Mouse (Mus musculus): ENCODE data around the gene Gm813. TPM values are rescaled to one million over a fixed set of nuclear protein-coding genes. Genes with fewer than 3 reads are reported as not detected.
A peak's percentile ranks its signal among the peaks of the same experiment; 100 is the strongest.
"Not testable (repeated sequence)": the region's sequence is repeated elsewhere in the genome, so short reads cannot be mapped to it uniquely, and the experiment has no call there.

Gm813 gene
- not detected for total RNA-seq (2022)

DNA sequence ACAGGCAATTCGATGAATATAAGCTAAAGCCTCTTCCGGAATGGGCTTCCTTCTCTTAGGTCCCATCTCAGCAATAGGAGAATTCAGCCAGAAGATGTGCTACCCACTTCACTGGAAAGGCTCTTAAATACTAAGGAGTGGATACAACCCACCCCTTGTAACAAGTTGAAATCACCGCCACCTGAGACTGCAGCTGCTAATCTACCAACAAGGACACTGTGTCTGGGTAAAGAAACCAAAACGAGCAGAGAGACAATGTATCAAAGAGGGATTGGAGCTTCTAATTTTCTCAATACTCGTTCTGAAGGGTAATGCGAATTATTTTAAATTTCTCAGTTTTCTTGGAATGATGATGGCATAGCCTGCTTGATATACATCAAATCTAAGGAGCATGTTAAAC, at the start of gene Gm813:
TSS of gene Gm813 (minus strand) at position 101 of the 400 bp plus-strand sequence.
- no peak for DNase-seq (ENCODE audit: low spot score in 2 of 2)

DNA sequence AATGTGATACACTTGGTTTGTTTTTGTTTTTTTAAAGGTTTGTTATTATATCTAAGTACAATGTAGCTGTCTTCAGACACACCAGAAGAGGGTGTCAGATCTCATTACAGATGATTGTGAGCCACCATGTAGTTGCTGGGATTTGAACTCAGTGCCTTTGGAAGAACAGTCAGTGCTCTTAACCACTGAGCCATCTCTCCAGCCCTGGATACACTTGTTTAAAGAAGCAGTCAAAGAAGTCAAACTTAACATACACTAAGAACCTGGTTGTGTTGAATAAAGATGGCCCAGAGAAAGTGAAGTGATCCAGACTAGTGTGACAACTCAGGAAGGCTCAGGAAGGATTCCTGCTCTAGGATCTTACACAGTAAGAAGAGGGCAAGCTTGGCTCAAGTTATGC, 48.4 kb upstream of the Gm813 start:
- not testable (repeated sequence) for DNase-seq (ENCODE audit: low spot score in 2 of 2)

DNA sequence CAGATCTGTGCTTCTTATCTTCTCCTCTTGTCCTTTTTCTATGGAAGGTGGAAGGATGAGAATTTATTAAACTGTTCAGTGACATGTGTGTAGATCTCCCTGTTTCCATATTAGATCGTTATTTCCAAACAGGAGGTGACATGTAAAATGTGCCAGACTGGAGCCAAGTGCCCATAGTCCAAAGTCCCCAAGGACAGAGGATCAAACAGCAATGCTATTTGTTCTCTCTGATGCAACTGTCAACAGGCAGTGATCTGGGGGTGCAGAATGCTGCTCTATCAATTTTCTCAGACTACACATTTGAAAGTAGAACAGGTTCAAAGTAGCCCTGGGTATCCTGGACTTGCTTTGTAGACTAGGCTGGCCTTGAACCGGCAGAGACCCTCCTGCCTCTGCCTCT, 47.0 kb upstream of the Gm813 start:
- DNase-seq (ENCODE audit: low spot score in 2 of 2), result no peak

DNA sequence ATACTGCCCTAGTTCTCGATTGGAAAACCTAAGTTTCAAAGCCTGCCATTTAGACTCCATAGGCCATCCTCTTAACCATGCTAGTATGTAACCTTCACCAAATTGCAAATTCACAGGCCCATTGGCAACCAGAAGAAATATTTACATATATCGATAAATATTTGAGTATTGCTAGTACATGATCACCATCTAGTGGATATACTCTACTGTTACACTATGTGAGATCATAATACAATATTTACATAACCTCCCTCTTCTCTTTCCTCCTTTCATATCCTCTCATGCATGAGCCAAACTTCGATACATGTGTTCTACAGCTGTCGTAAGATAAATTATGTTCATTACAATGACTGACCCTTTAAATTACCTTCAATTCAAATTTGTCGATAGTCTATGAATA, 46.2 kb upstream of the Gm813 start:
- no peak for DNase-seq (ENCODE audit: low spot score in 2 of 2)

DNA sequence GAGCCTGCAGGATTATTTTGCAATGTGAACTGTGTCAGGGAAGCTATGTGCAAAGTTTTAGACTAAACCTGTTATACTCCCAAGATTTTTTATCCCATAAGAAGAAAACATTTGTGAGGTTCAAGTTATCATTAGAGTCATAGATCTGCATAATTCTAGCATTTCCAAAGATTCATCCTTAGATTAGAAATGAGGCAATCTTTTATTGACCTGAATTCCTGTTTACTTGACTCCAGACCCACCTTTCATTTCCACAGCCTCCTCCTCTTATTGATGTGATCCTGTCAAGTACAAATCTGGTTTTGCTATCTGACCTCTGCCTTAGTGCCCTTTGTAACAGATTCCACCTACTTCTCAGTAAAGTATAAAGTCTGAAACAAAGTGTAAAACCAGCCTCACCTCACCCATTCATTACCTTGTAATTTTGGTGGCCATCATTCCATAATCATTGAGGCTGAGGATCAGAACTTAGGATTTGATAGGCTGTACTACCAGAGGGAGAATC, 45.6 kb upstream of the Gm813 start:
- no peak for DNase-seq (ENCODE audit: low spot score in 2 of 2)

DNA sequence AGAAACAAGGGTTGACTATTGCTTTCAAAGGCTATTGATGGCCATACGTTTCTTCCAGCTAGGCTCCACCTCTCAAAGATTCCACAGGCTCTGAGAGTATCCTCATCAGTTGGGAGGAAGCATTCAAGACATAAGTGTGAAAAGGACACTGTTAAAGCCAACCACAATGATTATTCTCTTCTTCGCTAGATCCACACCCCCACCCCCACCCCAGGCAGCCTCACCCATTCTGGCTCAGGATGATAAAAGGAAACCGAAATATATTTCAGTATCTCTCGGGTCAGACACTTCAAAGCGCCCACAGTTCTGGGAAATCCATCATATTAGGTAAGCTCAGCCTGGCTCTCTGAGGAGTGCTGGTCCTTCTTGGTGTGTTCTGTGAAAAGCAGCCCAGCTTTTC, 45.0 kb upstream of the Gm813 start:
- no peak for DNase-seq (ENCODE audit: low spot score in 2 of 2)

DNA sequence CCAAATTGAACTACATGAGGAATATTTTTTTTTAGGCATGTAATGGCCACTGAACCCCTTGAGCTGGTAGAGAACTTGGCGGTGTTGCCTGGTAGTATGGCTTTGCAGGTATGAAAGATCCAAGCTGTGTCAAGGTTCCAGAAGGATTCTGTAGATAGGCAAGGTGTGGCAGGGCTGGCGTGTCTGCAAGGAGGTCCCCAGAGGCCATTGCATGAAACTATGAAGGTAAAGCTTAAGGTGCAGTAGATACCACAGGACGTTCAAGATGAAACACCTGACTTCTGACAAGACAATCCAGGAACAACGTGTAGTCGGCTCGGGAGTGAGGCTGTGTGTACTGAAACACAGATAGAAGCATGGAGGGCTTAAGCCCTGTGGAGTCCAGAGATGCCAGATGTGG, 41.9 kb upstream of the Gm813 start:
- no peak for DNase-seq (ENCODE audit: low spot score in 2 of 2)

DNA sequence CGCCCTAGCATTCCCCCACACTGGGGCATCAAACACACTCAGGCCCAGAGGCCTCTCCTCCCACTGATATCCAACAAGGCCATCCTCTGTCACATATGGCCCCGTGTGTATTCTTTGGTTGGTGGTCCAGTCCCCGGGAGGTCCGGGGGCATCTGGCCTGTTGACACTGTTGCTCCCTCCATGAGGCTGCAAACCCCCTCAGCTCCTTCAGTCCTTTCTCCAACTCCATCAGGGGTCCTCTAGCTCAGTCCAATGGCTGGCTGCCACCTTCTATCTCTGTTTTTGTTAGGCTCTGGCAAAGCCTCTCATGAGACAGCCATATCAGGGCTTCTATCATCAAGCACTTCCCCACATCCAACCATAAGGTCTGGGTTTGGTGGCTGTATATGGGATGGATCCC, 39.7 kb upstream of the Gm813 start:
- no peak for DNase-seq (ENCODE audit: low spot score in 2 of 2)

DNA sequence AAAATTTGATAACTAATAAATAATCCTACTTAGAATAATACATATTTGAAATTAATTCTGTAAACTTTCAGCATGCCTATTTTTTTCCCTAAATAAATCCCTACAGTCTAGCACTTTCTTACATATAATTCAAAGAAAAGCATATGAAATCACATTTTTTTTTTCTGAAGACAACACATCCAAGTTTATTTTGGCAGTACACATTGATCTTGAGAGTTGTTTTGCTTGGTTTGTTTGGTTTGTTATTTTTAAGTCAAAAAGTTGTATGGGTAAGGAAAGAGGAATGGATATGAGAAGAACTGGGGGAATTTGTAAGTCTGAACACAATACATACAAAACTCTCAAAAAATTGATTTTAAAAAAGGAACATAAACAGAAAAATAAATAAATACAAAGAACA, 39.0 kb upstream of the Gm813 start:
- no peak for DNase-seq (ENCODE audit: low spot score in 2 of 2)

DNA sequence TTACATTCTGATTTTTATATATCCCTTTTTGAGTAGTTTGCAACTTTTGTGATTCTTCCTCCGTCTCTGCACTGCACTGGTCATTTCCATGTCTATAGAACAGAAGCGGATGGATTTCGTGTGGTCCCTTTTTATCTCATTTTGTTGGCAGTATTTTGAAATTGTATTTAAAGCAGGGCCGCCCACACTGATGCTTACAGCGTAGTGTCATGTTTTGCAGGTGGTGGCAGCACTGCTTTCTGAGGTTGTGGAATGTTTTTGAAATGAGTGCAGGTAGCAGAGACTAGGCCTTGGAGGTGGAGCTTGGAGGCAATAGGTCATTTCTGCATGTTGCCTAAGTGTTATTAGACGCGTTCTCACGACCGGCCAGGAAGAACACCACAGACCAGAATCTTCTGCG, 33.2 kb upstream of the Gm813 start:
- DNase-seq (ENCODE audit: low spot score in 2 of 2), result no peak

DNA sequence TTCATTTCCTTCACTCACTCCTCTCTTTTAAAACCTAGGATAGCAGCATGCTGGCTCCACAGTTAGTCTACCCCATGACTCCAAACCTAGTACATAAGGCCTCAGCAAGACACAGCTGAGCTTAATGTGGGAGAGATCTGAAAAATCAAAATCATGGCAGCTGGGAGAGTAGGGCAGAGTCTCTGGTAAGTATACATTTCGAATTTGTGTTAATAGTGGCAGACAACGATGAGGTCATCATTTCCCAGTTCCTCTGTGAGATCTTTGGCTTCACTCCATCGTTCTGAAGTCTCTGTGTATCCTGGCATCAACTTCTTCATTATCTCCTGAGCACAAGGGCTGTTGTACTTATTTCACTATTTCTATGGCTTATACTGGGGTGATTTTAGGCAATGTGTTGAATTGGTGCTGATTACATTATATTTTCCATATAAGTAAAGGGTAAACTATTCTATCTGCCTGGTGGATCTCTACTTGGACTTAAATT, 22.0 kb upstream of the Gm813 start, which contains the start of gene E330017A01Rik:
TSS of gene E330017A01Rik (minus strand) at position 51 of the 487 bp plus-strand sequence.
- no peak for DNase-seq (ENCODE audit: low spot score in 2 of 2)

DNA sequence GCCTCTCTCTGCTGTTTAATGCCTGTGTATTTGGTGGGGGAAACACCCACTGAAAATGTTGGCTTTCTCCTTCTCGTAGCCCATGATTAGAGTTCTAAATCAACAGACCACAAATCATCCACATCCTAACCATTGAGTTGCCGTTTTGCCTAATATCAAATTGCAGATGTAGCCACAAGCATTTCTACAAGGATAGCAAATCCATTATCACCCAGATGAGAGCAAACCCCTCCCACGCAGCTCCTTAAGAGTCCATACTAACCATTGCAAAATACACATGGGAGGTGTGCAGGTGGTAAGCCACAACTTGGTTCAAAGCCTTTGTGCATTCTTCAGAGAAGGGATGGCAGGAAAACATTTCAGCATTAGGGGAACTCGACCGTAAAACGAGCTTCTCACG, 21.2 kb upstream of the Gm813 start:
- no peak for DNase-seq (ENCODE audit: low spot score in 2 of 2)

DNA sequence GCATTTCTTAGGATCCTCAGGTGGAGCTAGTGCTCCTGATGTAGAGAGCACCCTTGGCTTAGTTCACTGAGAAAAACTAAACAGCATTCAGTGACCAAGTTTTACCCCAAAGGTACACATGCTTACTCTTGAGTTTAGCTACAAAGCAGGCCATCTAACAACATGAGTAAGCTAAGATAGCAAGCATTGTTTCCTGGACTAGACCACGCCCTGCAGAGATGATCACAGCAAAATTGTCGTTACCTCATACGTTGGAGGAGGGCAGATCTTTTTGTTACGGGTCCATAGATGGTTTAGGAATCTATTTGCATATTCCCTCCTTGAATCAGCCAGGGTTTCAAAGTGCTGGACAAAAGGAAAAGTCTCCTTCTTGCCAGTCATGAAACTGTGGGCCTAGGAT, 20.7 kb upstream of the Gm813 start:
- no peak for DNase-seq (ENCODE audit: low spot score in 2 of 2)

DNA sequence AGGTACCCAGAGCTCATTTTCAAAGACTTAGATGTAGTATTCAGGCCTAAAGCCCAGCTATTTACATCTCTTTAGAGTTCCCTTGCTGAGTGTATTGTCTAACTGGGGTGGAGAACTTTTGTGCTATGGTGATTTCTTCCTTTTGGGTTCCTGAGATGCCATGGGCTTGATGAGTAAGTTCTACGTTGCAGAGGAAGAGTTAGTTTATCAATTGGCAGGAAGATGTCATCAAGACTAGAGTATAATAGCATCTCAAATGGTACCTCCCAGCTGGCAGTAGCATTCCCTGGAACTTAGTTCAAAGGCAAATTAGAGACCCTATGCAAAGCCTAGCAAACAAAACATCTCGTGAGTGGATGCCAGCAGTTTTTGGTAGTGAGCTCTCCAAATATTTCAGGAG, 19.1 kb upstream of the Gm813 start:
- DNase-seq (ENCODE audit: low spot score in 2 of 2), result no peak

DNA sequence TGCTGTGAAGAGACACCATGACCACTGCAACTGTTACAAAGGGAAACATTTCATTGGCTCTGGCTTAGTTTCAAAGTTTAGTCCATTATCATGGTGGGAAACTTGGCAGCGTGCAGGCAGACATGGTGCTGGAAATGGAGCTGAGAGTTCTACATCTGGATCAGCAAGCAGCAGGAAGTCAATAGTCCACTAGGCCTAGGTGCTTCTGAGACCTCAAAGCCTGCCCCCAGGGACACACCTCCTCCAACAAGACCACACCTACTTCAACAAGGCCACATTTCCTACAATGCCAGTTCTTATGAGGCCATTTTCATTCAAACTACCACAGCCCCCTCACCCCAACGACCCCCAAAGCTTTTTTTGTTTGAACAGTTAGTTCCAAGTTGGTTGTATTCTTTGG, 13.0 kb upstream of the Gm813 start:
- no peak for DNase-seq (ENCODE audit: low spot score in 2 of 2)

DNA sequence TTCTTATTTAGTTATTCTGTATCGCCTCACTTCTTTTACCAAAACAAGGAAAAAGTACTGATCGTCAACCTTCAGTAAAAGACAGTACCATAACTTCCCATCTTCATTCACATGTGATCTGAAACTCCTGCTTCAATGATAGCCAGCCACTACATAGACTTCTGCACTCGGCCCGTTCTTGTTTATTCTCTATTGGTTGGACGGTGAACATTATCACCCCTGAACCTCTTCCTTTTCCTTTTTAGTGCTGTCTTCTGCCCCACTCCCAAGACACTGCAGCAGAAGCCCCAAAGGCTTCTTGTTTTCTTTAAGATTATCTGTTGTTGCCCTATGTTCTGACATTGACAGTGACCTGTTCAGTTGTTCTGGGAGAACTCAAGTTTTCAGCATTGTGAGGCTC, 12.2 kb upstream of the Gm813 start:
- no peak for DNase-seq (ENCODE audit: low spot score in 2 of 2)

DNA sequence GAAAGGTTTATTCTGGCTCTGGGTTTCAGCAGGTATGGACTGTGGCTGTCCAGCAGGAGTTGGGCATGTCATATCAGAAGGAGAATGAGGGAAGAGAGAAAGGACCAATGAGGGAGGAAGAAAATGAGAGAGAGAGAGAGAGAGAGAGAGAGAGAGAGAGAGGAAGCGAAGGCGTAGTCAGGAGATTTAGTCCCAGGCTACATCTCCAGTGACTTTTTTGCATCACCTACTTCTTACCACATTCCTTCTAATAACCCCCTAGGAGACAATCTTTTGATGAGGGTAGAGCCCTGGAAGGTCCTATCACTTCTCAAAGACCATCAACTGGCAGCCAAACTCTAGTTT, 11.5 kb upstream of the Gm813 start:
- no peak for DNase-seq (ENCODE audit: low spot score in 2 of 2)

DNA sequence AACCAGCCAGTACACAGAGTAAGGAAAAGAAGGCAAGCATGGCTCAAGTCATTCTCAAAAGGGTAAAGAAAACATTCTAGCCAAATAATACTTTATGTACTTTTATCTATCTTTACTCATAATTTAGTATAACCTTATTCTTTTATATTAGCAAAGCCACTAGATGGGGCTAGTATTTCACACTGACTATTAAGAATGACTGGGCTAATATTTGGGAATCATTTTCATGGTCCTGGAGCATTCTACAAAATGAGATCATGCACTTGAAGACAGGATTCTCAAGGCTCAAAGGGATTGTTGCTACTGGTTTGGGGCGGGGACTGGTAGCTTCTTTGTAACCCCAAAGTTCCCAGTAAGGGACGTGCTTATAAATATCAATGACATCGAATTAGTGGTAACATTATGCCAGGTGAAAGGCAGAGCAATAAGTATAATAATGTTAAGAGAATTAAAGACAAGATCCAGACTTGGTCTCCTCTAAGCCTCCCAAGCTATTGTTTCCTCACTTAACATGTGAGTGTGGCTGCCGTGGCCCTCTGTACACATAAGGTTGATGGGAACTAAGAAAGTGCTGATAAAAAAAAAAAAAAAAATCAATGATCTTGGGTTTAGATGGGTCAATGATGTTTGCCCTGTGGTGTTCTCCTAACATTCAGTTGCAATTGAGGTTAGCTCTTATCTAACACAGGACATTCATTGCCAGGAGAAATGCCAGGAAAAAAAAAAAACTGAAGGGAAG, 11.0 kb upstream of the Gm813 start:
- DNase-seq (ENCODE audit: low spot score in 2 of 2), result no peak

DNA sequence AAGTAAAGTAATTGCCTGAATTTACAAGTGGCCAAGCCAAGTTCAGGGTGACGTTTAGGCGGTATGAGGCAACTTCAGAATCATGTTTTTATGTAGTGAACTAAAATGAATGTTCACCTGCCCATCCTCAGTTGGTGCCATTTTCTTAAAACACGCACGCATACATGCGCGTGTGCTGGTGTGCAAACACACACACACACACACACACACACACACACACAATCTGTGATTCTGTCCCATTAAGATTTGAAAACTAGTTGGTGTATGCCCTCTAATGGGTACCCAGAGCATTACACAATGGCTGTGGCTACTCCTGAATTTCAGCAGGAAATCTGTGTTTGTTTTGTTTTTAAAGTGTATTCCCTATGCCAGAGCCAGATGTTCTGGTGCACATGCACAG, 7.2 kb upstream of the Gm813 start:
- peak in 1 of 2 experiments; percentile 35 for DNase-seq (ENCODE audit: low spot score in 2 of 2)

DNA sequence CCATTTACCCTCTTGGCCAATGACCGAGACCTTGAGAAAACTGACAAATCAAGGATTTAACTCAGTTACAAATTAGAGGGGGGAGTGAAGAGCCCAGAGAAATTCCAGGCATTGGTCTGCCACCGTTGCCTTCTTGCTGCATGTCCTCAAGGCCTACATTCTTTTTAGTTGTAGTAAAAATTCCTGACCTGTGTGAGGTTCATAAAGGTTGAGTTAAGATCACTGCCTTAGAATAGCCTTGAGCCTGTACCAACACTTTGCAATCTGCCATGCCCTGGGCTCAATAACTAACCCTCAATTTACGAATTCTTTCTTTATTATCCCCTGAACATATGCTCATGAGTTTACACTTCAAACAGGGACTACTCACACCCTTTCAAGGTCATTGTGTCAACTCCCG, 6.3 kb upstream of the Gm813 start:
- no peak for DNase-seq (ENCODE audit: low spot score in 2 of 2)

DNA sequence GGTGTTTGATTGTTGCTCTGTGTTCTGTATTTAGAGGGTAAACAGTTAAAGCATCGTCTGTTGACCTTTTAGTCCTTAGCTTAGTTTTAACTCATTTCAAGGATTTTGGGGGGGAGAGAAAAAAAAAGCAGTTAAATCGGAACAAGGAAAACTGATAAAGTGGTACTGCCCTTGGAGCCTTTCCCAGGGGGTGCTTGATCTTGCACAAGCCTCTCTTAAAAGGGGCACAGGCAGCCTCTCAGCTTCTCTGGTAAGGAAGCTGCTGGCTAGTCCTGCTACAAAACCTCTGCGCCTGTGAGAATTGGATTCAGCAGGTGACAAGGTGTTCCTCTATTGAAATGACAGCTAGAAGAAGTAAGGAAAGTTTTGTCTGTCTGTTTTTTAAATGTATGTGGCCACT, 5.6 kb upstream of the Gm813 start:
- no peak for DNase-seq (ENCODE audit: low spot score in 2 of 2)

DNA sequence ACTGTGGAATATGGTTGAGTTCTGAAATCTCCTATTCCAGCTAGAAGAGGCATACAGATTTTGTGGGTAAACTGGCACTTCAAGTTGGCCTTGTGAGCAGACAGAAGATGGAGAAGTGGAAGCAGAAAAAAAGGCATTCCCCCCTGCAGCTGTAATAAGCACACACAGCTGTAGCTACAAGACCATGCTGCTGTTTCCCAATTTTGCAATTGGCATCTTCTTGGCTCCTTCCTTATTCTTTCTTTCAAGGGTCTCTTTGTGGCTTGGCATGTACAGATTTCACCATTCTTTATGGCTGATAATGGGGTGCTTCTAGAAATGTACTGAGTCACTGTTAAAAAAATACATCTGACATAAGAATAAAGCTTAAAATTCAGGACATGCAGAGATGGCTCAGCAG, 568 bp upstream of the Gm813 start:
- DNase-seq (ENCODE audit: low spot score in 2 of 2), result no peak

DNA sequence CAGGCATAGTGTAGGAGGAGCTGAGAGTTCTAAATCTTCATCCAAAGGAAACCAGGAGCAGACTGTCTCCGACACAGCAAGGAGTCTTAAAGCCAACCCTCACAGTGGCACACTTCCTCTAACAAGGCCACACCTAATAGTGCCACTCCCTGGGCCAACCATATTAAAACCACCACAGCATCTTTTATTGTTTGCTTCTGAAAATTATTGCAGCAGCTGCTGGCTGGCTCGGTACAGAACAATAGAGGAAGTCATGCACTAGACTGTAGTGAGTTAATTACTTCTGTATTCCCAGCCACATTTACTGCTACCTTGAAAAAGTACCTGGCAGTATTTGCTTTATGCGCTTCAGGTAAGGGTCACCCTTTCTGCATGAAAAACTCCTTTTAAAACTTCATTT, 3.8 kb downstream of the Gm813 start:
- no peak for DNase-seq (ENCODE audit: low spot score in 2 of 2)

DNA sequence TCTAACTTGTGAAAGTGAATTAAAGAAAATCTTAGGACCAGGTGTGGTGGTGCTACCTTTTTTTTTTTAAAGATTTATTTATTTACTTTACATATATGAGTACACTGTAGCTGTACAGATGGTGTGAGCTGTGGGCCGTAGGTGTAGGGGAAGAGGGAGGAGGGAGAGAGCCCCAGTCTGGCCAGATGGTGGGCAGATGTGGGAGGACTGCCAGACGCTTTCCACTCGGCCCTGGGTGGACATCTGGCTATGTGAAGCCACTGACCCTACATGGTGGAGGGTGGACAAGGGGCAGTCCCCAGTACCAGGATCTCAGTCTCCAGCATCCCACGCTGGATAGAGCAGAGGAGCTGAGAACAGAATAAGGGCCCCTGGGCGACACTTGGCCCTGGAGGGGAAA, 9.7 kb downstream of the Gm813 start:
- DNase-seq (ENCODE audit: low spot score in 2 of 2), result no peak
